Mouse (Mus musculus) CH12.LX (cell line): ENCODE data around the gene Pcdh15.

Source experiments
- MYC ChIP-seq: IDR thresholded peaks from 2 replicates; pipeline ENCODE4 v1.6.1; 2011; ENCODE audit warnings: low read depth, mild to moderate bottlenecking, improper control_type of control experiment, low read length
- POLR2A ChIP-seq: IDR thresholded peaks from 2 replicates; pipeline ENCODE4 v1.6.1; 2011; ENCODE audit warnings: low read depth, mild to moderate bottlenecking, improper control_type of control experiment, low read length

GRCm38 (mm10) chr10:73823214-73823613 is 724.1 kb downstream of the Pcdh15 start:
- TF ChIP-seq MYC (no peak), POLR2A (no peak)
